Mouse (Mus musculus) testis, adult 2 months (tissue): ENCODE data around the gene Tspan2.

Source experiments
- CTCF ChIP-seq: fragments of 200-500 bp; IDR thresholded peaks from 2 replicates; pipeline ENCODE4 v1.5.1; 2012; ENCODE audit warnings: low read depth, mild to moderate bottlenecking, inconsistent platforms, low read length, moderate library complexity; ENCODE audit not compliant: control insufficient read depth, insufficient read depth, insufficient replicate concordance
- POLR2A ChIP-seq: fragments of 200-500 bp; IDR thresholded peaks from 2 replicates; pipeline ENCODE4 v1.6.1; 2012; ENCODE audit warnings: low read depth, mild to moderate bottlenecking, inconsistent platforms, low read length, moderate library complexity; ENCODE audit not compliant: control insufficient read depth

DNA sequence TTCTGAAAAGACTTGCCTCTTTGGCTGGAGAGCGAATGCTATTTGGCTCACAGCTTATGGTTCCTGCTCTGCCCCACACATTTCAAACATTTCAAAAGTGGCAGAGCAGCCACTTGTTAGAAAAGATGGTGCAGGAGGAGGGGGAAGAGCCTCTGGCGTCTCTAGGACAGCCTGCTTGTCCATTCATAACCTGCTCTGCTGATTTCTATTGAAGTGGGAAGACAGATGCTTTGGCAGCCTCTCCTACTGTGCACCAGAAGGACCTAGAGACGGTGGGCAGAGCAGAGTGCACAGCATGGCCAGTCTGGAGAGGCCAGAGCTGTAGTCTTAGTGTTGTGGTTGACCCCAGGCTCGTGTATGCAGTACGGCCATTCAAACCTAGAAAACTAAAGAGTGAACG lies 4.6 kb downstream of the Tspan2 start:
- no peak for TF ChIP-seq CTCF
- no peak for TF ChIP-seq POLR2A
